In genomic region chrX:163951618-163952017, GRCm38 (mm10) we compare ENCODE assay signal across 24 mouse cellular contexts. TPM values are rescaled to one million over a fixed set of nuclear protein-coding genes. Genes with fewer than 3 reads are reported as not detected.
DNase-seq lines count a peak whose midpoint lies in the region; ATAC-seq and TF ChIP-seq lines count a peak whose summit lies in the region.
"Had no signal": no experiment of that assay in that cellular context is flagged by ENCODE, and none has a peak within 500 bp of the region (broad histone marks: within the 10 kb centered on the region; RNA-seq: fewer than 3 reads in every experiment).

No protein-coding gene starts in this region.

- WGBS in limb, embryonic 10.5 days = 67% methylated on average over 1 of the region's 1 CpGs

- ATAC-seq in inflammation-experienced regulatory T-cells, adult 6 months = peak; percentile 69
- ATAC-seq: forebrain, embryonic 14.5 days; hindbrain, embryonic 16.5 days; Patski had no signal

- no peaks in the 10 kb centered on the region for H3K4me1 ChIP-seq in limb, embryonic 10.5 days
- H3K4me1 ChIP-seq: embryonic facial prominence, embryonic 15.5 days; forebrain, embryonic 10.5 days; heart, embryonic 10.5 days; hindbrain, embryonic 12.5 days had no signal

- peaks cover 72% of the 10 kb centered on the region for H3K27me3 ChIP-seq in limb, embryonic 10.5 days (ENCODE audit: low read depth, poor library complexity, severe bottlenecking)
- H3K27me3 ChIP-seq: embryonic facial prominence, embryonic 15.5 days; hindbrain, embryonic 12.5 days had no signal

- peaks cover 90% of the 10 kb centered on the region for H3K36me3 ChIP-seq in limb, embryonic 10.5 days

- H3K4me3 ChIP-seq in left cerebral cortex, adult 2 months = no peak overlapping the region
- H3K4me3 ChIP-seq in limb, embryonic 10.5 days = no peak overlapping the region
- H3K4me3 ChIP-seq: embryonic facial prominence, embryonic 15.5 days; erythroblast, embryonic 14.5 days; forebrain, embryonic 10.5 days; heart, embryonic 10.5 days; hindbrain, embryonic 12.5 days had no signal

- no peak for TF ChIP-seq CTCF in left cerebral cortex, adult 2 months (IDR thresholded peaks at IDR 0.05)

- H3K9me3 ChIP-seq in limb, embryonic 10.5 days (replicated peaks) = no peaks in the 10 kb centered on the region
- H3K9me3 ChIP-seq: embryonic facial prominence, embryonic 15.5 days; forebrain, embryonic 10.5 days; heart, embryonic 10.5 days; hindbrain, embryonic 12.5 days had no signal

- peak; percentile 3 for DNase-seq in thymus, postnatal 0 days (ENCODE audit: low spot score)
- DNase-seq in thymus, postnatal 4 days = no peak
- peak; percentile 12 for DNase-seq in T-cell, adult 2 months (ENCODE audit: low spot score)
- DNase-seq in left cerebral cortex, adult 2 months (ENCODE audit: extremely low spot score in 1 of 2, low spot score in 2 of 2) = no peak
- DNase-seq in limb, embryonic 10.5 days (ENCODE audit: low spot score) = no peak
- no peak for DNase-seq in right cerebral cortex, postnatal 4 days
- DNase-seq: adrenal gland, adult 8-10 months; adrenal gland, postnatal 36 days; cerebellum, adult 2 months; cerebellum, postnatal 10 days; embryo, embryonic 11 days; gastrocnemius, postnatal 10 days; heart, adult 18-20 months; heart, postnatal 10 days; heart, postnatal 4 days had no signal

- intact Hi-C loops in left cerebral cortex, adult 2 months (cut with DNase I) = loop anchor here (10.0 kb wide), 1 partner anchor 1007 kb away; no protein-coding TSS in a partner anchor

- H3K27ac ChIP-seq in left cerebral cortex, adult 2 months = no peak overlapping the region
- no peak overlapping the region for H3K27ac ChIP-seq in limb, embryonic 10.5 days
- H3K27ac ChIP-seq: embryonic facial prominence, embryonic 15.5 days; forebrain, embryonic 10.5 days; heart, embryonic 10.5 days; hindbrain, embryonic 12.5 days had no signal

RNA-seq across cellular contexts. Expression of gene Zrsr2, which starts 6.8 kb away (rescaled TPM):
- polyA plus RNA-seq in thymus, postnatal 0 days (2015; fragmentation: Nextera tagmentation; extraction: Ambion mirVana) = 51.3 and 55.6 TPM in 2 replicates
- polyA plus RNA-seq in inflammation-experienced regulatory T-cells, adult 6 months (2017; shearing (Covaris generic)) = 10 to 100 TPM; 39.9 to 51.4 (median 47.4) TPM
- total RNA-seq in left cerebral cortex, adult 2 months (2021) = 10 to 100 TPM; 43.9 to 51.7 TPM
- polyA plus RNA-seq in limb, embryonic 10.5 days (2016; fragmentation: Nextera tagmentation; extraction: Ambion mirVana) = 68.1 and 70.2 TPM in 2 replicates

RNA-seq across cellular contexts. Expression of gene Ap1s2, which starts 42.8 kb away (rescaled TPM):
- 11.3 and 13.5 TPM in 2 replicates for polyA plus RNA-seq in thymus, postnatal 0 days (2015; fragmentation: Nextera tagmentation; extraction: Ambion mirVana)
- polyA plus RNA-seq in inflammation-experienced regulatory T-cells, adult 6 months (2017; shearing (Covaris generic)) = 10 to 100 TPM; 19.5 to 54.7 (median 22.6) TPM
- 10 to 100 TPM; 30.3 to 39.9 TPM for total RNA-seq in left cerebral cortex, adult 2 months (2021)
- 13.4 and 17.9 TPM in 2 replicates for polyA plus RNA-seq in limb, embryonic 10.5 days (2016; fragmentation: Nextera tagmentation; extraction: Ambion mirVana)

Comparison
In these comparisons a context has a peak if more than half of its experiments do, and no peak if none do; other contexts are left out.
1. DNase-seq: peak in thymus, postnatal 0 days (single experiment) and T-cell, adult 2 months (single experiment); none in thymus, postnatal 4 days (single experiment), left cerebral cortex, adult 2 months (0 of 2), limb, embryonic 10.5 days (single experiment) and right cerebral cortex, postnatal 4 days (single experiment).